Mouse (Mus musculus): Measurements from ENCODE around the gene Nufip2.
"Not testable (repeated sequence)": the region's sequence is repeated elsewhere in the genome, so short reads cannot be mapped to it uniquely, and the experiment has no call there.

The Nufip2 gene

DNA sequence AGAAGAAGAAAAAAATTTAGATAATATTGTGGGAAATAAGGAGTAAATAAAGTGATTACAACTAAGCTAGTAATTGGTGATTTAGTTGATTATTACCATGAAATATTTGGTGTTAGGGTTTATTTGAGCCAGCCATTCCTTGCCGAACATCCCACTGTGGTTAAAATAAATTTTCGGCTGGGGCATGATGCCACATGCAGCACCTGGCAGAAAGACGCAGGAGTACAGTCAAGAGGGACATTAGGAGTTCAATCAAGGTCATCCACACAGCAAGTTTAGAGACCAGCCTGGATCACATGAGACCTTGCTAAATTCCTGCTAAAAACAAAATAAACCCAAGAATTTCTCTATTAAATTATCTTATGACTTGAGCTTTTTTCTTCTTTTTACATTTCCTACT lies 23.1 kb downstream of the Nufip2 start:
- DNase-seq (ENCODE audit: low read depth): no peak

- DNase-seq (ENCODE audit: low read depth): no peak
These were observed 27.8 kb downstream of the Nufip2 start for GRCm38 (mm10) chr11:77713736-77714135.

- DNase-seq (ENCODE audit: low read depth): no peak
These were observed 33.1 kb downstream of the Nufip2 start for GRCm38 (mm10) chr11:77719055-77719454.

DNA sequence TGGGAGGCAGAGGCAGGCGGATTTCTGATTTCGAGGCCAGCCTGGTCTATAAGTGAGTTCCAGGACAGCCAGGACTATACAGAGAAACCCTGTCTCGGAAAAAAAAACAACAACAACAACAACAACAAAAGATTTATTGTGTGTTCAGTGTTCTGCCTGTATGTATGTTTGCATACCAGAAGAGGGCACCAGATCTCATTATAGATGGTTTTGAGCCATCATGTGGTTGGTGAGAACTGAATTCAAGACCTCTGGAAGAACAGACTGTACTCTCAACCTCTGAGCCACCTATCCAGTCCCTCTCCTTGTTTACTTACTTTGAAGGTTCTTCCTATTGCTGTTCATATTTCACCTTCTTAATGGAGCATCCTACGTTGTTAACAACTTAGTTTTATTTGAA lies 35.4 kb downstream of the Nufip2 start:
- no peak for DNase-seq (ENCODE audit: low read depth)

DNA sequence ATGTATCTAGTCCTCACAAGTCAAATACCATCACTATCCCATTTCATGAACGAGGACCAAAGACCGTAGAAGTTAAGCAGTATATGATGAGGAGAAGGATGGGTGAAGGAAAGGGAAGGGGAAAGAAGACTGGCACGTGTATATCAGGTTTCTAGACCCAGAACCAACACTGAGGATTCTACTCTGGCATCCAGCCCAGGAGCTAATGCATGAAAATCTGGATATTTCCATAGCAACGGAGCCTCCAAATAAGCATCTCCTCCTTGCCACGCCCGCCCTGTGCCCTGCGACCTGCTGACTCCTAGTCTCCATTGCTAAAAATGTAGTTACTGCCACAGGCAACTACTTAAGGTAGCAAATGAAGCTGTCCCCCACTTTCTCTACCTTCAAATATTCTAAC lies 38.8 kb downstream of the Nufip2 start:
- no peak for DNase-seq (ENCODE audit: low read depth)

DNA sequence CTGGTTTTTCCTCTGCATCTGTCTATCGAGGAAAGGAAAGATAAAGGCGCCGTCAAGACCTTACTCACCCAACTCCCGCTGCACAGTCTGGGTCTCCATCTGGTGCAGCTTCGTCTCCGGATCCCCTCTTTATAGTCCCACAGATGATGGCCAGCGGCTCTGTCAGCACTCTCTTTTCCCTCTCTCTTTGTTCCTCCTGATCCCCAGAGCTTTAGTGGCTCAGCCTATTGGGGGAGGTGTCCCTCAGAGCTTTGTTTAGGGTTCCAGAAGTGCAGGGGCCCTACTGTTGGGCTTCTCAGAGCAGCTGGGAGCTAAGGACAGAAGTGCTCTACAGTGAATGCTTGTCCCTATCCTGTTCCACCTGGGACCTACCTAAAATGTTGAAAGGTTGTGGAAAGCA lies 39.2 kb downstream of the Nufip2 start, which contains the start of gene Cryba1:
Cryba1 (minus strand) TSS at position 101 of the 400 bp plus-strand sequence.
- DNase-seq (ENCODE audit: low read depth): no peak

DNA sequence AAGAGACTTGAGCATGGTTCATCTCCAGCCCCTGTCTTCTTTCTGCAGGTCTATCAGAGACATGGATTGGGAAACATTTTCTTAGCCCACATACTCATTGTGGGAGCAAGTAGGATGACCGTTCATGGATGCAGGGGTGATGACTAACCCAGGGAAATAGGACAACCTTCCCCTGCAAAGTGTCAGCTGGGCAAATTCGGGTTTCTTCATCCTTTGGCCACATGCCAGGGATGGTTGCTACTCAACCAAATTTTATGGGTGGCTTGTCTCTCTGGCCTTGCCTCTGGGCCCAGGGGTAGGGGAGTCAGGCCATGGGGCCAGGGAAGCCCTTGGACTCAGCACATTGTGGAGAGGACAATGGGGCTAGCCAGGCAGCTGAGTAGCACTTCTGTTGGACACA lies 42.6 kb downstream of the Nufip2 start:
- DNase-seq (ENCODE audit: low read depth): peak; percentile 40

DNA sequence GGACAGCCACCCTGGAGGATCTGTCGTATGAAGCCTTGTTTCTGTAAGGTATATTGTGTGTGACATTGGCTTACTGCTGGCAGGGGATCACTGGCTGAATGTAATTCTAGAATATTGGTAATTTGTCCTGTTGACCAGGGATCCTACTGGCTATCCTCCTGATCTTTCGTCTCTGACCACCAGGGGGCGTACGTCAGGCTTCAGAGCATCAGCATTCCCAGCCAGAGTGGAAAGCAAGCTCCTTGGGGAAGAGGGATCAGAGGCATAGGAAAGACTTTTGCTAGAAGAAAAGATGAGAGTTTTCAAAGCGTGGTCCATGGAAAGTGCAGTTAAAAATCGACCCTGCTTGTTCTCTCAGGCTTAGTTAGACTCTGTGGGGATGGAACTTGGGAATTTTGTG lies 51.3 kb downstream of the Nufip2 start:
- peak; percentile 65 for DNase-seq (ENCODE audit: low read depth)

DNA sequence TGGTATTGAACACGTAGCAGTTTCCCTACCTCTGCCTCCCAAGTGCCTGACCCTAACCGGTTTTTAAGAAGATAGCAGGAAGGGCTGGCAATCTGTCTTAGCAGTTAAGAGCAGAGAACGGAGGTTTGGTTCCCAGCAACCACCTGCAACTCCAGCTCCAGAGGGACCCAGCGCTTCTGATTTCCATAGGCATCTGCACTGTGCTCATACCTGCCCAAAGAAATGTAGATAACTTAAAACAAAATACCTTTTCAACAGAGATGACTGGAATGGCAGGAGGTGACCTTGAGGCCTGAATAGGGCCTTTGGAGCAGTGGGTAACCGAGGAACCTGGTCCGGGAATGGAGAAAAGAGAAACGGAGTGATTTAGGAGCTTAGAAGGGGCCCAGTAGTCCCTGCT lies 52.6 kb downstream of the Nufip2 start:
- no peak for DNase-seq (ENCODE audit: low read depth)

DNA sequence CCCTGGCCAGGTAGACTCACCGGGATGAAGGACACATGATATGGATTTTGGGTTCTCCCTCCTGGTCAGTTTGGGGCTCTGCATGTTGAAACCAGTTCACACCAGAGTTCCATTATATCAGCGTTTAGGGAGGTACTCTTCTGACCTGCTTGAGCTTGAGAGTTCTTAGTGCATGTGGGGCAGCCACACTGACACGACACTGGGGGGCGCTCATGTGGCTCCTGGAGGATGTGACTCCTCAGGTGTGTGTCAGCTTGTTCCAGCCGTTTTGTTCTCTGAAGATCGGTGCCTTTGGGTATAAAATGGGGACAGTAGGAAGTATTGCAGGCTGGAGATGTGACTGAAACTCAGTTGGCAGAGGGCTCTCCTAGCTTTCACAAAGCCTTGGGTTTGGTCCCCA lies 58.0 kb downstream of the Nufip2 start:
- peak; percentile 61 for DNase-seq (ENCODE audit: low read depth)

GRCm38 (mm10) chr11:77746652-77747051 lies 60.7 kb downstream of the Nufip2 start:
- DNase-seq (ENCODE audit: low read depth): no peak

- DNase-seq (ENCODE audit: low read depth): not testable (repeated sequence)
These were observed 61.1 kb downstream of the Nufip2 start for GRCm38 (mm10) chr11:77747103-77747502.

GRCm38 (mm10) chr11:77748996-77749395 lies 63.0 kb downstream of the Nufip2 start:
- no peak for DNase-seq (ENCODE audit: low read depth)

DNA sequence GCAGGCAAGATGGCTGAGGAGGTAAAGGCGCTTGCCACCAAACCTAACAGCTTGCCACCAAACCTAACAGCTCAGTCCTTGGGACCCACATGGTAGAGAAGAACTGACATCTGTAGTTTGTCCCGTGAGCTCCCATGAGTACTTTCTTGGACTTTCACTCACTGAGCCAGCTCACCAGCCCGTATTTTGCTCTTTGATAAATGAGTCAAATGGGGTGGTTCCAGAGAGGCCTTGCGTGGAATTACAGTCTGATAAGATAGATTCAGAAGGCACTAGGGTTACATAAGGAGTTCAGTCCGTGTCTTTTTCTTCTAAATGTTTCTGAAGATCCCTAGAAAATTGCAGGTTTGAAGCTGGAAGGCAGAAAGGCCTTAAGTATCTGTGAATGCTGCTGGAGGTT lies 66.6 kb downstream of the Nufip2 start:
- DNase-seq (ENCODE audit: low read depth): no peak

GRCm38 (mm10) chr11:77753469-77753868 lies 67.5 kb downstream of the Nufip2 start:
- DNase-seq (ENCODE audit: low read depth): no peak

DNA sequence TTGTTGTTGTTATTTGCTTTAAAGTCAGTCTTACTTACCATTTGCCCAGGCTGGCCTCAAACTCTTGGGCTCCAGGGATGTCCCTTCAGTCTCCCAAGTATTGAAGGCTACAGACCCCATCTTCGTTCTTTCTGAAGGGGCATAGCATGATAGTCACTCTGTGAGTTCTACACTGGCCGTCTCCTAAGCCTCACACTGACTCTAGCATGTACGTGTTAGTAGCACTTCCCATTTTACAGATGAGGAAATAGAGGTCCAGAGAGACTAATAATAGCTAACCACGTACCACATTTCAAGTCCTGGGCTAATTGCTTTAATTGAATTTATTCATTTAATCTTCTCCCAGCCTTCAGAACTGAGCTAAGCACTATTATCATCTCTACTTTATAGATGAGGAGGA lies 74.1 kb downstream of the Nufip2 start:
- DNase-seq (ENCODE audit: low read depth): no peak

- DNase-seq (ENCODE audit: low read depth): peak; percentile 57
These were observed 77.1 kb downstream of the Nufip2 start, which contains the start of gene Myo18a for GRCm38 (mm10) chr11:77762783-77763672. Gene Myo18a, plus strand, starts transcription at chr11:77763246.

DNA sequence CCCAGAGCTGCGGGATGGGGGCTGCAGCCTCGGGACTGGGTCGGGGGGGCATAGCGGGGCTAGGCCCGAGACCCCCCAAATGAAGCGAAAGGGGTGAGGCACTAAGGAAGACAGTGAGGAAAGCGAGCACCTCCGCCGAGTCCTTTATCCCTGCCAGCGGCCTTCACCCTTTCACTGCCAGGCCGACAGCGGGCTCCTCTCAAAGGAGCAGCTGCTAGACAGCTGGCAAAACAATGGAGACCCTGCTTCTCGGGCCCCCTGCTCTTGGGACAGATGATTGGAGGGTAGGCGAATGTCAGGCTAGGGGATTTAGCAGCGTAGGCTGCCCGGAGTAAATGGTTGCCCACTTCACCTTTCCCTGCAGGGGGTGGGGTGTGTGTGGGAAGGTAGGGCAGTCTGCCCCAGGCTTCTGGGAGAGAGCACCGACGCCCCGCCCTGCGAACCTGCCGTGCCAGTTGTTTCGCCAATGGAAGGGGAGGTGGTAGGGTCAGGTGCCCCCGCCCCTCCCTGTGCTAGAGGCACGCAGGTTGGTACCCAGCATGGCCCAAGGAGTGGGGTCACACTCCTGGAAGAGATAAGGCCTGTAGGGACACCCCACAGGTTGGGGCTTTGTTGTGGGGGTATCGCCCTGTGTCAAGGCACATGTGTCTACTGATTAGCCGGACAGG lies 77.9 kb downstream of the Nufip2 start:
- DNase-seq (ENCODE audit: low read depth): peak; percentile 69

DNA sequence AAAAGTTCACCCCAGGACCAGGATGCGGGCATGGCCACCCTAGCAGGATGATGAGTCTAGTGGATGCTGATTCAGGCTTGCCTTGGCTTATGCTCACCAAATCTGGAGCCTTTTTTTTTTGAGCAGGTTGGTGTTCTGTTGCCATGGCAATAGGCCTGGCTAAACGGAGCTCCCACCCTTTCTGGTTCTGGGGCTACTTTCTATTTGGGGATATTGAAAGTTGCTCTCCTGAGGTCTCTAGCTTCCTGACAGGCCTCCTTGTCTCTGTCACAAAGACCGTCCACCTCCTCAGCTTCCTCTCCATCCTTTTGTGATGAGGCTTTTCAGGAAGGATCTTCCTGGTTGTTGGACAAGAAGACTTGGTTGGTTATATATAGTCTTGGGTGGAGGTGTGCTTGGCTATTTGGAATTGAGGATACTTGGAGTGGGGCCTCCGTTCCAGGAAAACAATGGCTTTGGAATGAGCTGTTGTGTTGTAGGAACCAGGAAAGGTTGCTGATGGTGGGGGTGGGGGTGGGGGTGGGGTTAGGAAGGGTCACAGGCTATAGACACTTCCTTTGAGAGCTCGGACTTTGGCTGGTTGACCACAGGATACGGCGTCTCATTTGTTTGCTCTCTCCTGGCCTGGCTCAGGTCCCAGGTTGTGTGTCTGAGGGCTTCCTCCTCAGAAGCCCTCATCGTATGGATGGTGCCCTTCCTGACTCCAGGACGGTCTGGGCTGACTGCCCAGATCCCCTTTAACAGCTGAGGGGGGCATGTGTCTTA lies 78.9 kb downstream of the Nufip2 start:
- DNase-seq (ENCODE audit: low read depth): peak; percentile 85

DNA sequence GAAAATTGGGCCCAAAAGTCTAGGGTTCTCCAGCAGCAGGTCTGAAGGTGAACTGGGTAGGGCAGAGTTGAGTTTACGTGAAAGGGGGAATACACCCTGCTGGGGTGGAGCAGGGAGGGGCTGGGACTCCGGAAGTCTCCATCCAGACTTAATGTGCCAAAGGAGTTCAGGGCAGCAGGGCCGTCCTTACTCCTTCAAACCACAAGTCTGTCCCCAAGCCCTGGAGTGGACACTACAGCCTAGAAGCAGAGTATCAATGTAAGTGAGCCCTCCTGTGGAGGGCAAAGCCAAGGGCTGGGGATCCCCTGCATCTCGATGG lies 79.5 kb downstream of the Nufip2 start:
- DNase-seq (ENCODE audit: low read depth): peak; percentile 71

GRCm38 (mm10) chr11:77766351-77767001 lies 80.5 kb downstream of the Nufip2 start:
- peak; percentile 73 for DNase-seq (ENCODE audit: low read depth)

DNA sequence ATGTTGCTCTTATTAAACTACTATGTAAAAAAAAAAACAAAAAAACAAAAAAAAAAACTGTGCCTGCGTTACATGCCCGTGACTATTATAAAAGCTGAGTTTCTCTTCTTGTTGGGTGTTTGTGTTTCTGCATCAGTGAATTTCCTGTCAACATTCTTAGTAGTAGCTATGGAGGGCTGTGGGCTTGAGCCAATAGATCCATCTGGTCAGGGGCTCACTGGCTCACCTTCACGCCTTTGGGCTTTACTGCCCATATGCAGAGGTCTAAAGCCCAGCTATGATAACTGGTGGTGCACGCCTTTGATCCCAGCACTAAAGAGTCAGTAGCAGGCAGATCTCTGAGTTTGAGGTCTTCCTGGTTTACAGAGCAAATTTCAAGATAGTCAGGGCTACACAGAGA lies 83.5 kb downstream of the Nufip2 start:
- DNase-seq (ENCODE audit: low read depth): no peak
